Mouse (Mus musculus) stomach, embryonic 14.5 days (tissue): Measurements from ENCODE around the gene Ajuba. TPM values are rescaled to one million over a fixed set of nuclear protein-coding genes. Genes with fewer than 3 reads are reported as not detected.

ENCODE experiments used
- ATAC-seq: fragments of 200-750 bp; cut with Nextera tagmentation; 2 replicates; pipeline ENCODE4 v1.8.0; 2017; ENCODE audit warnings: low read depth, moderate TSS enrichment; ENCODE audit not compliant: insufficient number of reproducible peaks, insufficient read depth, low FRiP score
- H3K27ac ChIP-seq: fragments of 300-500 bp; sonication (generic); 2 replicates; pipeline ENCODE4 v1.5.1; 2014; ENCODE audit warnings: mild to moderate bottlenecking, low read length, moderate library complexity, mixed read lengths
- H3K27me3 ChIP-seq: fragments of 300-500 bp; sonication (generic); 2 replicates; pipeline ENCODE4 v1.6.1; 2014; ENCODE audit warnings: low read length, control low read depth, mixed read lengths; ENCODE audit not compliant: control insufficient read depth, insufficient read depth
- H3K36me3 ChIP-seq: fragments of 300-500 bp; sonication (generic); 2 replicates; pipeline ENCODE4 v1.6.1; 2014; ENCODE audit warnings: mild to moderate bottlenecking, control low read depth, low read length, moderate library complexity, mixed read lengths; ENCODE audit not compliant: control insufficient read depth, insufficient read depth
- H3K4me1 ChIP-seq: fragments of 300-500 bp; sonication (generic); 2 replicates; pipeline ENCODE4 v1.6.1; 2014; ENCODE audit warnings: low read length, control low read depth, mixed read lengths; ENCODE audit not compliant: control insufficient read depth, insufficient read depth
- H3K4me2 ChIP-seq: fragments of 300-500 bp; sonication (generic); replicated peaks from 2 replicates; pipeline ENCODE4 v1.6.1; 2014; ENCODE audit warnings: low read depth, low read length, control low read depth
- H3K4me3 ChIP-seq: fragments of 300-500 bp; sonication (generic); 2 replicates; pipeline ENCODE4 v1.5.1; 2014; ENCODE audit warnings: low read depth, low read length, control low read depth
- H3K9ac ChIP-seq: fragments of 300-500 bp; sonication (generic); replicated peaks from 2 replicates; pipeline ENCODE4 v1.6.1; 2014; ENCODE audit warnings: low read depth, mild to moderate bottlenecking, control low read depth, low read length, moderate library complexity, mixed read lengths
- H3K9me3 ChIP-seq: fragments of 300-500 bp; sonication (generic); 2 replicates; pipeline ENCODE4 v1.6.1; 2016; ENCODE audit warnings: low read depth, low read length, control low read depth; ENCODE audit not compliant: control insufficient read depth
- WGBS: fragments of 180-500 bp; shearing (Covaris S2); extraction: QIAGEN DNeasy Blood & Tissue Kit; methylation state at CpG from one replicate; pipeline ENCODE4 v1.1.7; 2014; 5-methylcytosine and 5-hydroxymethylcytosine counted together
- polyA plus RNA-seq: library from polyadenylated mRNA; unstranded; fragments of >200 nt; fragmentation: Nextera tagmentation; extraction: Ambion mirVana; gene quantifications from 2 replicates; pipeline ENCODE4 v1.2.1, GENCODE M21; 2014

Ajuba gene
- polyA plus RNA-seq, 1 experiment from 2014 or later = 30.3 TPM

DNA sequence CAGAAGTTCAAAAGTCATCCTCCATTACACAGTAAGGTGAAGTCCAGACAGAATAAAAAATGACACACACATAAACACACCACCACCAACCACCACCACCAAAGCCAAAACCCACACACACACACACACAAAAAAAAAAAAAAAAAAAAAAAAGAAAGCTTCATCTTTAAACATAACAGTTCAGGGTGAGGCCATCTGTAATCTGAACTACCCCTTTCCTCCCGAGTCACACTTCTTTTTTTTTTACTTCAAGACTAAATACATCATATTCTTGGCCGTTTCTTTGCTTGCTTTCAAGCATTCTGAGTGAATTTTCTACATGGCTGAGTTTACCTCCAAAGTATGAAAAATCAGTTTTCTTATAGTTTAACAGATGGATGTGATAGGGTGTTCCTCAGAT is 24.2 kb upstream of the Ajuba start:
- Histone ChIP-seq H3K27ac (no peak overlapping the region), H3K4me1 (peaks cover 15% of the 10 kb centered on the region; the same call in 1 of the 2 replicates), H3K4me3 (no peak overlapping the region), H3K27me3 (no peaks in the 10 kb centered on the region), H3K4me2 (no peak overlapping the region), H3K9me3 (no peaks in the 10 kb centered on the region), H3K36me3 (no peaks in the 10 kb centered on the region; the same call in 1 of the 2 replicates), H3K9ac (no peak overlapping the region)
- WGBS = 43% methylated on average over 2 of the region's 2 CpGs
- ATAC-seq = no peak

DNA sequence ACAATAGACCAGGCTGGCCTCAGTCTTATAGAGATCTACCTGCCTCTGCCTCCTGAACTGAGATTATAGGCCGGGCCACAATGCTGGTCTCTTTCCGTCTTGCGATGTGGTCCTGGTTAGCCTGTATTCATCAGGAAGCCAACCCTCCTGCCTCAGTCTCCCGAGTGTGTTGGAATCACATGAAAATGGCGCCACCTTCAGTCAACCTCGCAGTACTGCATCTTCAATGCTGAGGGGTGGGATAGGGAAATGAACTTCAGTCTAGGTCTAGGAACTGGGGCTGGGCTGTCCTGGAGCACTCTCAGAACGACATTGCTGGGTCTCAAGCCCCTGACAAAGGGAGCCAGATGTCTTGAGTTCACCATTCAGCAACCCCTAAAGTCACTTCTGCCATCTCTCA is 19.7 kb upstream of the Ajuba start:
- H3K4me3 ChIP-seq = no peak overlapping the region
- no peaks in the 10 kb centered on the region for H3K27me3 ChIP-seq
- H3K4me1 ChIP-seq = no peaks in the 10 kb centered on the region
- H3K9ac ChIP-seq = no peak overlapping the region
- no peak overlapping the region for H3K4me2 ChIP-seq
- WGBS = 75% methylated on average over 7 of the region's 7 CpGs
- no peak overlapping the region for H3K27ac ChIP-seq
- peaks cover 5% of the 10 kb centered on the region; the same call in 1 of the 2 replicates for H3K36me3 ChIP-seq
- ATAC-seq = no peak
- no peaks in the 10 kb centered on the region for H3K9me3 ChIP-seq

DNA sequence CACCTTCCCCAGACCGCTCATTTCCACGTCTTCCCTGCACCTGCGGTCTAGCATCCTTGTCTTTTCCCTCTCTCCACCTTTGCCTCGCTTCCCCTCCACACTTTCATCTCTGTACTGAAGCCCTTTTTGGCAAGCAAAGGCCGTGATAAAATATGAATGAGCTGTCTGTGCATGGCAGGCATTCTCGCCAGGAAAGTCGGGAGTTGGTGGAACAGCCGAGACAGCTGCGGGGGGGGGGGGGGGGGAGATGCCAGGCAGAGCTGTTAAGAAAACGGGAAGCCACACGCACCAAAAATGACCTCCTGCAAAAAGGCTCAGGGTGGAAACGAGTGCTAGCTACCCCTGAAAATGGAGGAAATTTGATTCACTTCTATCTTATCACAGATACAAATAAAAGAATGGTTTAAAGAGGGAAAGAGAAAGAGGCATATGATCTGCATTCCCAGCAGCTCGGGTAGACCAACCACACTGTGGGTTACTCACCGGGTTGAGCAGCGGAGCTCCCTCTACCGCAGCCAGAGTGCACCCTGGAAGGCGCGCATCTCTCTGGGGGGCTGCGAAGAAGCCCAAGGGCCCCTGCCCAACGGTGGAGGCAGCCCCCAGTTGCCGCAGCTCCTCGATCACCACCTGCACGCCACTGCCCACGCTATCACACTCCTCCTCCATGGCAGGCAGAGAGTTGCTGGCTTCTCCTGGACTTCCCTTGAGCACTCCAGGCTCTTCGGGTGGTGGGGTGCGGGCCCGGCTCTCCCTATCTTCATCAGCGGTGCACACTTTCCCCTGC is 17.5 kb upstream of the Ajuba start:
- 63% methylated on average over 28 of the region's 28 CpGs for WGBS
- ATAC-seq = no peak
- Histone ChIP-seq H3K4me3 (no peak overlapping the region), H3K4me2 (no peak overlapping the region), H3K9ac (no peak overlapping the region), H3K9me3 (no peaks in the 10 kb centered on the region), H3K27me3 (no peaks in the 10 kb centered on the region), H3K4me1 (no peaks in the 10 kb centered on the region), H3K36me3 (peaks cover 5% of the 10 kb centered on the region; the same call in 1 of the 2 replicates), H3K27ac (no peak overlapping the region)

DNA sequence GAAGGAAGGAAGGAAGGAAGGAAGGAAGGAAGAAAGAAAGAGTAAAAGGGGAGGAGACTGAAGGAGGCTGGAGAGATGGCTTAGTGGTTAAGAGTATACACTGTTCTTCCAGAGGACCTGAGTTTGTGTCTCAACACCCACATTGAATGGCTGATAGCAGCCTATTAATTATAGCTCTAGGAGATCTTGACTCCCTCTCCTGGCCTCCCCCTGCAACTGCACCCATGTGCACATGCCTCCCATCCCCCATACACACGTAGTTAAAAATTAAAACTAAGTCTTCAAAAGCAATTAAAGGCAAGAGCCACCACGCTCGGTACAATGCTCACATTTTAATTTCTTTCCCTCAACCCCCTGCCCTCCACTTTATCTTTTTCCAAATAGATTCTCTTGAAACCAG is 16.7 kb upstream of the Ajuba start:
- Histone ChIP-seq H3K9ac (no peak overlapping the region), H3K27ac (no peak overlapping the region), H3K4me2 (no peak overlapping the region), H3K9me3 (no peaks in the 10 kb centered on the region), H3K36me3 (peaks cover 5% of the 10 kb centered on the region; the same call in 1 of the 2 replicates), H3K27me3 (no peaks in the 10 kb centered on the region), H3K4me3 (no peak overlapping the region), H3K4me1 (no peaks in the 10 kb centered on the region)
- WGBS = 95% methylated on average over 3 of the region's 3 CpGs
- ATAC-seq = no peak

DNA sequence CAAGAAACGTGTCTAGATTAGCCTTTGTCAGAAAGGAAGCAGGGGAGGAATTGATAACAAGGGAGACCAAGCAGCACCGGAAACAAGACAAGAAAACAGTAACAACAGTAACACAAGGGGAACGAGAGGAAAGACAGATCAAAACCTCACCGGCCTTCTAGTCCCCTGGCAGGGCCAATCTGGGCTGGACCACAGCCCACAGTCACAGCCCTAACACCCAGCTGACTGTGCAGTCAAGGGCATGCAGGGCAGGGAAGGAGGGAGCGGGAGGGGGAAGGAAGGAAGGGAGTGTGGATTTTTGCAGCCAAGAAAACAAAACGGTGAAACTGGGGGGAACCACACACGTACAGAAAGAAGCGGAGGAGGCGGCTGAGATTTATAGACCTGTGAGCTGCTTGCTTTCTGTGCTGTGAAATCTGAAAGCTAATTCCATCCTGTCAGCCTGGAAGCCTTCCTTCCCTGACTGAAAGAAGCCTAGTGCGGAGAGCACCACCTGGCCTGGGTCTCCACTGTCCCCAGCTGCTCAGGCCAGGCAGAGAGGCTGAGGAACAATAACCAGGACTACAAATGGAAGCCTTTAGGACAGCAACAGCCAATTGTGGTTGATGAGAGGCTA is 15.1 kb upstream of the Ajuba start:
- H3K36me3 ChIP-seq = peaks cover 5% of the 10 kb centered on the region; the same call in 1 of the 2 replicates
- H3K27ac ChIP-seq = peak overlapping the region; percentile 23; the same call in 1 of the 2 replicates
- H3K9ac ChIP-seq = no peak overlapping the region
- H3K4me2 ChIP-seq = no peak overlapping the region
- WGBS = 40% methylated on average over 10 of the region's 10 CpGs
- no peaks in the 10 kb centered on the region for H3K9me3 ChIP-seq
- no peak overlapping the region for H3K4me3 ChIP-seq
- no peaks in the 10 kb centered on the region for H3K4me1 ChIP-seq
- ATAC-seq = peak; percentile 28; the same call in 1 of the 2 replicates
- H3K27me3 ChIP-seq = no peaks in the 10 kb centered on the region

DNA sequence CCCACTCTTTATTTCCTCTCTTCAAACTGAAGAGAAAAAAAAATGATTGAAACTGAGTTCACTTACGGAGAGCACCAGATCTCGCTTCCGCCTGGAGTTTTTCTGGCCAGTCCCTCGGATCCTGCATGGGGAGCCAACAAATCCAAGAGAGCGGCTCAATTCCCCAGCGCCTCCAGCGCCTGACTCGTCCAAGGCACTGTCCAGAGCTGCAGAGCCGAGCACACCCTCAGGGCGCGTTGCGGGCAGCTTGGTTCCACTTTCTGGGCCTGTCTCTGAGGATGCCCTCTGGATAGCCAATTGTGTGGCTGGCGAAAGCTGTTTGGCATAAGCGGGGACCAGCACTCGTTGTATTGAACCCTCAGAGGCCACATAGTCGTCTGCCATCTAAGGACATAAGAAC is 13.7 kb upstream of the Ajuba start:
- Histone ChIP-seq H3K4me1 (no peaks in the 10 kb centered on the region), H3K4me3 (no peak overlapping the region), H3K4me2 (no peak overlapping the region), H3K27ac (no peak overlapping the region), H3K9me3 (no peaks in the 10 kb centered on the region), H3K9ac (no peak overlapping the region), H3K36me3 (peaks cover 5% of the 10 kb centered on the region; the same call in 1 of the 2 replicates), H3K27me3 (no peaks in the 10 kb centered on the region)
- WGBS = 93% methylated on average over 16 of the region's 16 CpGs
- no peak for ATAC-seq

DNA sequence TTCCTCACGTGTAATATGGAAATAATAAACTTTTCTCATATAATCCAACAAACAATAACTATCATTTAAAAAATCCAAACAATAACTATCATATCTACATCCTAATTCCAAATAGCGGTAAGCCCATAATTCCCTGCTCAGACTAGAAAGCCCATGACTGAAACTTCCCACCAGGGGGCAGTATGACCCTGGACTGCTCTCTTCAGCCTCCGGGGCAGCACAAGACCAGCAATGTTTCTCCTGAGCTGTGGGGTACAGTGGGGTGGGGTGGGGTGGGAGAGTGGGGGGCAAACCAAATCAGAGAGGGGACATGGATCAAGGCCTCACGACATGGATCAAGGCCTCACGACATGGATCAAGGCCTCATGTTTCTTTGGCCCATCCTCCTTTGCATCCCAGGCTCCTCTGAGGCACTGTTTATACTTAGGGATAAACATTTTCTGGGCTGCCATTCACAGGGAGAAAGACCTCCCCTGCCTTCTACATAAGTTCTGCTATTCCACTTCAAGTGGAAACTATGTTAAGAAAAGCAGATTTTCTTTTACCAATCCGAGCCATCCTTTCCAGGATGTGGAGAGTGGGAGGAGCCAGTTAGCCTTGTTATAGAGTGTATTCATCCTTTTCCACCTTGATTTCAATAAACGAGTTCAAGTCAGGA is 6.5 kb upstream of the Ajuba start:
- 26% methylated on average over 7 of the region's 7 CpGs for WGBS
- Histone ChIP-seq H3K9ac (no peak overlapping the region), H3K36me3 (peaks cover 6% of the 10 kb centered on the region; the same call in 1 of the 2 replicates), H3K27ac (peak overlapping the region; percentile 49; the same call in 1 of the 2 replicates), H3K4me2 (no peak overlapping the region; the same call in 1 of the 2 replicates), H3K4me3 (no peak overlapping the region), H3K4me1 (peaks cover 1% of the 10 kb centered on the region; the same call in 1 of the 2 replicates), H3K9me3 (no peaks in the 10 kb centered on the region), H3K27me3 (no peaks in the 10 kb centered on the region)
- ATAC-seq = peak; percentile 56; the same call in 1 of the 2 replicates

DNA sequence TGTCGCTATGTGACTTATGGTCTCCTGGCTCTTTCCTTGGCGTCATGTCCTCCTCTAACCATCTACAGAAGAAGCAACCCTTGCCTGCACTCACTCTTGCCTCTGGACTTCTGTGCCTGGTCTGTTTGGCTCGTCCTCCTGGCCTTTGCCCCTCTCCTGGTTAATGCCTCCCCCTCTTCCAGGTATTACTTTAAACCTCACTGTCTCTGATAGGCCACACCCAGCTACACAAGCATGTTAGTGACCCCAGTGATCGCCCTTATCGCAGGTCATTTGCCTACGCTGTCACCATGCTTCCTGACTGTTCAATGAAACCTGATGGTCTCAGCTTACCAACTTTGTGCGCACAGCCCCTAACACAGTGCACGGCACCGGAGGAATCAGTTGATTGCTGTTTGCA is 5.2 kb upstream of the Ajuba start:
- Histone ChIP-seq H3K4me1 (peaks cover 7% of the 10 kb centered on the region), H3K27me3 (no peaks in the 10 kb centered on the region), H3K27ac (no peak overlapping the region), H3K4me2 (no peak overlapping the region), H3K36me3 (peaks cover 6% of the 10 kb centered on the region; the same call in 1 of the 2 replicates), H3K4me3 (no peak overlapping the region), H3K9me3 (no peaks in the 10 kb centered on the region), H3K9ac (no peak overlapping the region)
- 81% methylated on average over 9 of the region's 9 CpGs for WGBS
- ATAC-seq = no peak
